Mouse (Mus musculus) gonadal fat pad, adult 2 months (tissue): ENCODE data around the gene 9630041A04Rik. TPM values are rescaled to one million over a fixed set of nuclear protein-coding genes. Genes with fewer than 3 reads are reported as not detected.

Experiments used
- DNase-seq: peaks from one replicate; pipeline ENCODE4 v3.0.0-alpha.2; 2012; ENCODE audit warnings: low read depth
- polyA plus RNA-seq: library from polyadenylated mRNA; depleted of rRNA; stranded (reverse); fragments of >200 nt; gene quantifications from 2 replicates; pipeline ENCODE4 v1.2.3, GENCODE M21; 2012

Gene 9630041A04Rik
- polyA plus RNA-seq, 1 experiment, result not detected

- DNase-seq, result no peak
Observed at GRCm38 (mm10) chr9:101918771-101919170, 57.1 kb downstream of the 9630041A04Rik start.

DNA sequence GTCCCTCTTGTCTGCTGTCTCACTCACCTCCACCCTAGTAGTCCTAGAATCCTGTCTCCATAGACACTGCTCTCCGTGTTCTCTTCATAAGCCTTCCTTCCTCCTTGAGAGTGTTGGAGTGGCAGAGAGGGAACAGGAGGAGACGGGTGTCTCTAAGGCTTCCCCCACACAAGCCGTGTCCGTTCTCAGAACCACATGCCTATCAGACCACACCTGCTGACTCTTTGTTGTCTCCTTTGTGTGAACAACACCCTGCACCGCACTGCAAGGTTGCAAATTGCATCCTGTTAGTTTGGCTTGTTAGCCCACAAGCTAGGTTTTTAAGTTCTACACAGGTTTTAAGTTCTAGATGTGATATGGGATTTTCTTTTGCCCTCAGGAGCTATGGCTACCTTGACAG is 57.7 kb downstream of the 9630041A04Rik start:
- no peak for DNase-seq

- DNase-seq, result no peak
Observed at GRCm38 (mm10) chr9:101922846-101923245, 61.2 kb downstream of the 9630041A04Rik start.

- no peak for DNase-seq
Observed at GRCm38 (mm10) chr9:101924829-101925228, 63.2 kb downstream of the 9630041A04Rik start.

DNA sequence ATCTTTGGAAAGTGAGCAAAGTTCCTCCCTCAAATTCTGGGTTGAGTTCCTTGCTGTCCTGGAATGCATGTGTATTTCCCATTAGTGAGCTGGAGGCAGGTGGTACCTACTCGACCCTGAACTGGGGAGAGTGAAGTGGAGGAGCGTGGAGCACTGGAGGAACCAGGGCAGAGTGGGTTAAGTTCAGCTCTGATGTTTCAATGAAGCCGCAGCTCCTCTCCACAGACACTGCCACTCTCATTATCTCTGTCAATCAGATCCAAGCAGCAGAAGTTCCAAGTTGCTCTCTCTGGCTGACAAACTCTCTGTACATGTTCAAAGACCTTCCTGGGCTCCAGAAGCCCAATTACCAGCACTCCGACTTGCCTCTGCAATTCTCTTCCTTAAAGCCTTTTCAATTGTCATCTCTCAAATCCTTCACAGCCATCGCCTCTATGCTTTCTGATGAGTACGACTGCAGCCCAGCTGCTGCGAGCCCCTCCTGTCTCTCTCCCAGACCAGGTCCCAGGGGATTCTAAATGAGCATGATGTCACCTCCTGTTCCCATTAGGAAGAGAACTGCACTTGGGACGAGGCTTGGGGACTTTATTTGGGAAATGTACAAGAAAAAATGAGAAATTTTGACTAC is 72.4 kb downstream of the 9630041A04Rik start:
- no peak for DNase-seq

- DNase-seq, result no peak
Observed at GRCm38 (mm10) chr9:101934887-101935286, 73.2 kb downstream of the 9630041A04Rik start.

DNA sequence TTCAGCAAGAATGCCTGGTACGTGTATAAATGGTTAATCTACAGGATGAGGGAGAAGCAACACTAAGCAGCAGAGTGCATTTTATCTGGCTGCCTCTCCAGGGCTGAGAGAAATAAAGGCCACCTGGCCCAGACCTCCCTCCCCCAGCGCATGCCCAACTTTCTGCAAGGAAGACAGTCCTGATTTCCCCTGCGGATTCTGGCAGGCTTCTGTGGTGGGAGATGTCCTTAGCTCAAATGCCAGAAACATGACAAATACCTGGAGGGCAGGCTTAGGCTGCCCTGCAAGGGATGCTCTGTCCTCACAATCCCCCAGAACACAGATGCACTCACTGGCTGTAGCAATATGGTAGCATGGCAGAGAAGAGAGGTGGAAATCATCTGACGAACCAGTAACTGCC is 76.4 kb downstream of the 9630041A04Rik start:
- DNase-seq, result no peak

DNA sequence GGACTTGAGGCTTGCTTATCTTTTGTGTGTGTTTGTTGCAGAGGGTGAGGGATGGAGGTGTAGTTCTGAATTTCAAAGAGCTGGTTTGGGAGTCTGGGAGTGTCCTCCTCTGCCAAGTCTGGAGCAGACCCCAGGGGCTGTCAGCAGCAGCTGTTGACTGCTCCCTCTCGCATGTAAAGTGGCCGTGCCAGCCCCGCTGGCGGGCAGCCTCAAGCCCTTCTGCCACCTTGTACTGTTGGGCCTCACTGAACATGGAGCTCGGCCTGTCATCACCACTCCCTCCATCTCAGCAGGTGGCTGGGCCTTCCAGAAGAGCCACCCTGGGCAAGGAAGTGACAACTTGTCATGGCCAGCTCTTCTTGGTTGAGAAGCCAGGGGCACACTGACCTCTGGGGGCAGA is 77.4 kb downstream of the 9630041A04Rik start:
- DNase-seq, result no peak

GRCm38 (mm10) chr9:101940182-101940581 is 78.5 kb downstream of the 9630041A04Rik start:
- DNase-seq, result no peak

- no peak for DNase-seq
Observed at GRCm38 (mm10) chr9:101942058-101942669, 80.5 kb downstream of the 9630041A04Rik start.

DNA sequence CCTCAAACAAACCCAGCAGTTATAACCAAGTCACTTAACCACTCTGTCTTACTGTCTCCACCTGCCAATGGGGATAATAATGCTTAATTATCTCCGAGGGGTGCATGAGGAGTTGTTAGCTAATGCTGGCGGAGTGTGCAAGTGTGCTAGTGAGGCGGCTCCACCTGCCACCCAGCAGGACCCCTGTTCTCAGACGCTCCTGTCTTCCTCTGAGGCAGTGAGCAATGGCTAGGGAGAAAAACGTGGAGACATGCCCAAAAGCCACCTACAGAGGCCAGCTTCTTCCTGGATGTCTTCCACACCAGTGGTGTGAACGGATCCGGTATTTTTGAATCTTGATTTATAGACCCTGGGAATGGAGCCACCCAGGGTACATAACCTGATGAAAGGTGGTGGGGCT is 83.7 kb downstream of the 9630041A04Rik start:
- no peak for DNase-seq

DNA sequence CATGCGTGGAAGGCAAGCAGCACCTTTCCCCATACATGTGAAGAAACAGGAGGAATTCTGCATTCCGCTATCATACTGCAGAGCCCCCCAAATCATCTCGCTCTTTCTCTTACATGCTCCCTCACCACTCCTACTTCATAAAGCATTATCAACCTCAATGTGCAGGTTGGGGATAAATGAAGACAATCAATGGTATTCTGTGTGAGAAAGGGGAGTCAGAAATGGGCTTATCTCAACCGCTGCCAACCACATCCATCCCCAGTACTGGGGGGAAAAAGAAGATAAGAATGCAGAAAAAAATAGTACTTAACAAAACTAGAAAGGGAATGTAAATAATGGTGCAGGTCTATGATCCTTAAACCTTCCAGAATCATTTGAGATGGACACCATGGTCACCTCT is 84.2 kb downstream of the 9630041A04Rik start:
- no peak for DNase-seq

DNA sequence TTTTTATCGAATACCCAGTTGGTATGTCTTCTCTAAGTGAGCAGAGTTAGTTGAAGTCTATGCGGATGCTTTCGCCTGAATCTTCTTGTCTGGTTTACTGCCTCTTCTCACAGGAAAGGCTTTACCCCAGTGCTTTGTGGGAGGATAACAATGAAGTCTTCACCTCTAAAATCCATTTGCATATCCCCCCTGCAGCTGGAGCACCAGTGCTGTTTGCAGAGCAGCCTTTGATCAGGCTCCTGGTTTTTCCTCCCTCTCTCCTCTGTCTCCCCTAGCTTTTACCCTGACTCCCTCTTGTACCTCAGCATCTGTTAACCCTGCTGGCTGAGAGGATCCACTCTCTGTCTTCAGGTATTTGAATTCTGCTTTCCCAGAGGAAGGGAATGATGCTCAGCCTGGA is 88.5 kb downstream of the 9630041A04Rik start:
- no peak for DNase-seq

DNA sequence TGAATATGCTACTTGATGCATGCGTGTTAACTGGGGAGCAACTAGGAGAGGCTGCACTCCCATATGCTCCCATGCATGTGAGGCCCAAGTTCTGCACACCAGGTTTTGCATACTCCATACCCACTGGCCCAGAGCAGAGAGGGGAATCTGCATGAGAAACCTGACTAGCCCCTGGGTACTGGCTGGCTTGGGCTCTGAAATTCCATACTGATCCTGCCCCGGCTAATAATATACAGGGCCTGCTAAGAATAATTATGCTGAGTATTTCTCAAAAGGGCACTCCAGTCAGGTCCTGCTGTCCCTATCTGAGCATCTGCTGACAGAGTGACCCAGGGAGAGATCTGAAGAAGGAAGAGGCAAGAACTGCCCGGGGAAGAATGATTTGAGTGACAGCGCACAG is 92.9 kb downstream of the 9630041A04Rik start:
- no peak for DNase-seq

- DNase-seq, result no peak
Observed at GRCm38 (mm10) chr9:101956228-101956627, 94.6 kb downstream of the 9630041A04Rik start.

DNA sequence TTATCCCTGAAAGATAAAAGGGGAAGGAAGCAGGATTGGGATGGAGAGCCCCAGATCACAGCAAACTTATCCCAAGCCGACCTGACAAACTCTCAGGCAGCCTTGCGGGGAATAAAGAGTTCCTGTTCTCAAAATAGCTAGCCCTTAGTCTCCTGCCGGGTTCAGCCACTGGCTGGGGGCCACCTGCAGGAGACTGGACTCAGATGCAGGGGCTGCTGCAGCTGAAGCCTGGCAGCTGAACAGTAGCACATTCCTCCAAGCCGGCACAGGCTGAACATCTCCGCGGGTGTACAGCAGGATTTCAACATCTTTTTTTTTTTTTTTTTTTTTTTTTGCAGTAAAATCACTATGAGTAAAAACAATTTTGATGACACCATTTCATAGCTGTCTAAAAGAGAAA is 110.2 kb downstream of the 9630041A04Rik start:
- DNase-seq, result no peak

- no peak for DNase-seq
Observed at GRCm38 (mm10) chr9:101972314-101972713, 110.7 kb downstream of the 9630041A04Rik start.

DNA sequence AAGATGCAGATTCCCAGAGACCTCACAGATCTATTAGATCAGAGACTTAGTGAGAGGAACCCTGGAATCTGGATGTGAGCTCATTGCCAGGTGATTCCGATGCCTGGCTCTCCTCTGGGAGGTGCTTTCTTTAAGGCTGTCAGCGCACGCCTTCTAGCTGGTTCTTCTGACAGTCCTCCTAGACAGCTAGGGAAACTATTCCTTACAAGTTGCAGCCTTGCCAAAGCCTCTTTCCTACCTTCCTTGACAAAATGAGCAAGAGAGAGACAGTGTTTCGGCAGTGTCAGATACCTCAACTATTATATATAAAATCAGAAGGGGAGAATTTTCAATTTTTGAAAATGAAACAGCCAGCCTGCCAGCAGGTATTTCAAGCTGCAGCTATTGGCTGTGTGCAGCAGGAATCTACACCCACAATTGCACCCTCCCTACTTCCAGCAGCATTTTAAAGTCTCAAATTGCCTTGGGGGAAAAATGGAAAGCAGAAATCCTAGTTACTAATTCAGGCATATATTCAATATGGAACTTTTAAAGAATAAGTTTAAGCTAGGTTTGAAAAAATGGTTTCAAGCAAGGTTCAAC is 115.3 kb downstream of the 9630041A04Rik start:
- no peak for DNase-seq

- no peak for DNase-seq
Observed at GRCm38 (mm10) chr9:101981161-101981560, 119.5 kb downstream of the 9630041A04Rik start.

DNA sequence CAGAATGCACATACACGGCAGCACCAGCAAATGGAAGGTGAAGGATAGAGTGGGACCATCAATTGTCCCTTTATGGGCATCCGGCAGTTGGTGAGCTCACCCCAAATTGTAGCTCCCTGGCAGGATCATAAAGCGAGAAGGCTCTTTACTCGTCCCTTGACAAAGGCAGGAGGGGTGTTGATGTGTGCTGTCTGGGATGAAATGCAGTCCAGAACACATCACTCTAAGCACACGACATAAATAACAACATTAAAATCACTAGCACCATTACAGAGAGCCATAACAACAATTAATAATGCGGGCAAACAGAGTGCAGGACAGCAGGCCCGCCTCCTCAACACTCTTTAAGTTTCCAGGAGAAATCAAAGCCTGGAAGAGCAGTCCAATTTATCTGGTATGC is 120.7 kb downstream of the 9630041A04Rik start:
- no peak for DNase-seq

- DNase-seq, result no peak
Observed at GRCm38 (mm10) chr9:101986910-101987309, 125.3 kb downstream of the 9630041A04Rik start.

GRCm38 (mm10) chr9:101990032-101990431 is 128.4 kb downstream of the 9630041A04Rik start:
- no peak for DNase-seq

- no peak for DNase-seq
Observed at GRCm38 (mm10) chr9:101990836-101991235, 129.2 kb downstream of the 9630041A04Rik start.
